Mouse (Mus musculus): ENCODE measurements around the gene Aff4.

- TF ChIP-seq CTCF (IDR thresholded peaks at IDR 0.05; ENCODE audit: low read depth, low read length) (no peak), POLR2A (IDR thresholded peaks at IDR 0.05; ENCODE audit: borderline replicate concordance, low read depth, low read length) (no peak)
Measured at GRCm38 (mm10) chr11:53450070-53450705, 99.6 kb downstream of the Aff4 start.

Data from bone marrow macrophage, adult 2 months (primary cell).